9 mouse cellular contexts compared by ENCODE assay signal in genomic region chr5:23830897-23831752, GRCm38 (mm10). TPM values are rescaled to one million over a fixed set of nuclear protein-coding genes. Genes with fewer than 3 reads are reported as not detected.
DNase-seq lines count a peak whose midpoint lies in the region; ATAC-seq and TF ChIP-seq lines count a peak whose summit lies in the region.
"Had no signal": no experiment of that assay in that cellular context is flagged by ENCODE, and none has a peak within 500 bp of the region (broad histone marks: within the 10 kb centered on the region; RNA-seq: fewer than 3 reads in every experiment).

No protein-coding gene starts in this region.

- peak overlapping the region; percentile 14 for H3K4me3 ChIP-seq in forebrain, embryonic 15.5 days
- 0 out of 2 replicates have a peak overlapping the region, but pooled peaks have one; percentile 9 for H3K4me3 ChIP-seq in intestine, embryonic 16.5 days (ENCODE audit: low read length)
- no peak overlapping the region; the same call in 1 of the 2 replicates for H3K4me3 ChIP-seq in stomach, embryonic 15.5 days (replicated peaks)
- H3K4me3 ChIP-seq in thymus, adult 2 months (ENCODE audit: control insufficient read depth, insufficient read depth, low read length) = no peak overlapping the region
- H3K4me3 ChIP-seq: erythroblast, embryonic 14.5 days had no signal

- H3K9me3 ChIP-seq in forebrain, embryonic 15.5 days = no peaks in the 10 kb centered on the region
- no peaks in the 10 kb centered on the region for H3K9me3 ChIP-seq in intestine, embryonic 16.5 days (ENCODE audit: control insufficient read depth, low read length)
- H3K9me3 ChIP-seq in stomach, embryonic 15.5 days = no peaks in the 10 kb centered on the region

- H3K27me3 ChIP-seq in forebrain, embryonic 15.5 days = peaks cover 12% of the 10 kb centered on the region; the same call in 1 of the 2 replicates
- H3K27me3 ChIP-seq in intestine, embryonic 16.5 days (replicated peaks; ENCODE audit: control insufficient read depth, insufficient read depth, low read length) = peaks cover 6% of the 10 kb centered on the region; the same call in 1 of the 2 replicates
- peaks cover 6% of the 10 kb centered on the region; the same call in 1 of the 2 replicates for H3K27me3 ChIP-seq in stomach, embryonic 15.5 days (replicated peaks)
- no peaks in the 10 kb centered on the region for H3K27me3 ChIP-seq in thymus, adult 2 months (ENCODE audit: control insufficient read depth, insufficient read depth, low read length)

- no peak for ATAC-seq in forebrain, embryonic 15.5 days (replicated peaks)
- ATAC-seq in intestine, embryonic 16.5 days = no peak
- no peak for ATAC-seq in stomach, embryonic 15.5 days (ENCODE audit: insufficient read depth, low FRiP score, low read depth)

- peak overlapping the region; percentile 31 for H3K4me2 ChIP-seq in forebrain, embryonic 15.5 days (replicated peaks)
- peak overlapping the region; percentile 32; the same call in 1 of the 2 replicates for H3K4me2 ChIP-seq in intestine, embryonic 16.5 days (ENCODE audit: low read depth, low read length)
- peak overlapping the region; percentile 40 for H3K4me2 ChIP-seq in stomach, embryonic 15.5 days

- peak; percentile 34 for DNase-seq in gastrocnemius, postnatal 14 days
- DNase-seq in gastrocnemius, postnatal 25 days = no peak
- DNase-seq in adrenal gland, postnatal 10 days = peak; percentile 64
- peak; percentile 51 for DNase-seq in lung, postnatal 10 days
- DNase-seq in thymus, adult 2 months = no peak

- no peaks in the 10 kb centered on the region for H3K4me1 ChIP-seq in forebrain, embryonic 15.5 days
- H3K4me1 ChIP-seq in intestine, embryonic 16.5 days (ENCODE audit: control insufficient read depth, insufficient read depth, low read length) = 0 out of 2 replicates have a peak, but pooled peaks cover 2% of the 10 kb centered on the region
- H3K4me1 ChIP-seq in stomach, embryonic 15.5 days = peaks cover 4% of the 10 kb centered on the region
- 0 out of 2 replicates have a peak, but pooled peaks cover 3% of the 10 kb centered on the region for H3K4me1 ChIP-seq in thymus, adult 2 months (replicated peaks; ENCODE audit: control insufficient read depth, insufficient read depth, low read length)

- no peak for TF ChIP-seq POLR2A in thymus, adult 2 months (IDR thresholded peaks at IDR 0.05; ENCODE audit: control insufficient read depth, extremely low read depth, insufficient read depth, low read length, poor library complexity)

- TF ChIP-seq CTCF in thymus, adult 2 months (IDR thresholded peaks at IDR 0.05; ENCODE audit: borderline replicate concordance, control insufficient read depth, extremely low read depth, insufficient read depth, low read length, poor library complexity) = no peak

- 34% methylated on average over 58 of the region's 58 CpGs for WGBS in forebrain, embryonic 15.5 days
- 34% methylated on average over 58 of the region's 58 CpGs for WGBS in intestine, embryonic 16.5 days
- 35% methylated on average over 58 of the region's 58 CpGs for WGBS in stomach, embryonic 15.5 days
- WGBS in thymus, adult 2 months = 46% methylated on average over 58 of the region's 58 CpGs

- no peak overlapping the region for H3K9ac ChIP-seq in forebrain, embryonic 15.5 days (replicated peaks)
- 0 out of 2 replicates have a peak overlapping the region, but pooled peaks have one; percentile 19 for H3K9ac ChIP-seq in intestine, embryonic 16.5 days (ENCODE audit: low read depth, low read length)
- H3K9ac ChIP-seq in stomach, embryonic 15.5 days = no peak overlapping the region

- H3K27ac ChIP-seq in forebrain, embryonic 15.5 days (replicated peaks) = no peak overlapping the region
- H3K27ac ChIP-seq in intestine, embryonic 16.5 days (ENCODE audit: low read length) = no peak overlapping the region
- no peak overlapping the region for H3K27ac ChIP-seq in stomach, embryonic 15.5 days
- no peak overlapping the region for H3K27ac ChIP-seq in thymus, adult 2 months (ENCODE audit: control insufficient read depth, insufficient read depth, low read length)

- no peaks in the 10 kb centered on the region for H3K36me3 ChIP-seq in forebrain, embryonic 15.5 days
- H3K36me3 ChIP-seq in intestine, embryonic 16.5 days (ENCODE audit: control insufficient read depth, insufficient read depth, low read length) = no peaks in the 10 kb centered on the region
- no peaks in the 10 kb centered on the region for H3K36me3 ChIP-seq in stomach, embryonic 15.5 days
- no peaks in the 10 kb centered on the region for H3K36me3 ChIP-seq in thymus, adult 2 months (ENCODE audit: control insufficient read depth, insufficient read depth, low read length)

- intact Hi-C loops in gastrocnemius, postnatal 14 days (cut with DNase I; ENCODE audit: low total_unique reads) = no loop called here

RNA-seq across cellular contexts. Expression of gene Tomm7, which starts 12.8 kb away (rescaled TPM):
- total RNA-seq in gastrocnemius, postnatal 14 days (2021) = 10 to 100 TPM; 48.3 to 51.0 TPM
- 10 to 100 TPM; 54.4 to 58.1 TPM for total RNA-seq in gastrocnemius, postnatal 25 days (2021)
- 100 to 1,000 TPM; 117 TPM for total RNA-seq in adrenal gland, postnatal 10 days (2021)
- 101 and 111 TPM in 2 replicates for polyA plus RNA-seq in forebrain, embryonic 15.5 days (2015; fragmentation: Nextera tagmentation; extraction: Ambion mirVana)
- 119 and 123 TPM in 2 replicates for polyA plus RNA-seq in intestine, embryonic 16.5 days (2015; fragmentation: Nextera tagmentation; extraction: Ambion mirVana)
- 115 and 116 TPM in 2 replicates for polyA plus RNA-seq in stomach, embryonic 15.5 days (2015; fragmentation: Nextera tagmentation; extraction: Ambion mirVana)
- polyA plus RNA-seq in thymus, adult 2 months (2012; rRNA removed) = 35.5 and 43.3 TPM in 2 replicates

RNA-seq across cellular contexts. Expression of gene Rint1, which starts 43.6 kb away (rescaled TPM):
- 1 to 10 TPM; 7.1 to 8.0 TPM for total RNA-seq in gastrocnemius, postnatal 14 days (2021)
- total RNA-seq in gastrocnemius, postnatal 25 days (2021) = 10 to 100 TPM in 1 of 2 experiments, 1 to 10 TPM in 1; 9.5 to 10.1 TPM
- total RNA-seq in adrenal gland, postnatal 10 days (2021) = 10 to 100 TPM; 17.7 to 23.8 TPM
- polyA plus RNA-seq in forebrain, embryonic 15.5 days (2015; fragmentation: Nextera tagmentation; extraction: Ambion mirVana) = 28.4 and 30.4 TPM in 2 replicates
- 28.0 and 30.5 TPM in 2 replicates for polyA plus RNA-seq in intestine, embryonic 16.5 days (2015; fragmentation: Nextera tagmentation; extraction: Ambion mirVana)
- polyA plus RNA-seq in stomach, embryonic 15.5 days (2015; fragmentation: Nextera tagmentation; extraction: Ambion mirVana) = 41.9 and 42.0 TPM in 2 replicates
- polyA plus RNA-seq in thymus, adult 2 months (2012; rRNA removed) = 12.8 and 15.0 TPM in 2 replicates

RNA-seq across cellular contexts. Expression of gene Pus7, which starts 47.6 kb away (rescaled TPM):
- total RNA-seq in gastrocnemius, postnatal 14 days (2021) = 10 to 100 TPM in 1 of 2 experiments, 1 to 10 TPM in 1; 8.8 to 13.0 TPM
- 10 to 100 TPM in 1 of 2 experiments, 1 to 10 TPM in 1; 8.4 to 11.2 TPM for total RNA-seq in gastrocnemius, postnatal 25 days (2021)
- 10 to 100 TPM; 20.0 to 22.3 TPM for total RNA-seq in adrenal gland, postnatal 10 days (2021)
- polyA plus RNA-seq in forebrain, embryonic 15.5 days (2015; fragmentation: Nextera tagmentation; extraction: Ambion mirVana) = 19.3 and 20.5 TPM in 2 replicates
- polyA plus RNA-seq in intestine, embryonic 16.5 days (2015; fragmentation: Nextera tagmentation; extraction: Ambion mirVana) = 26.7 and 29.6 TPM in 2 replicates
- 31.0 and 32.5 TPM in 2 replicates for polyA plus RNA-seq in stomach, embryonic 15.5 days (2015; fragmentation: Nextera tagmentation; extraction: Ambion mirVana)
- polyA plus RNA-seq in thymus, adult 2 months (2012; rRNA removed) = 4.7 and 4.9 TPM in 2 replicates

Comparison
In these comparisons a context has a peak if more than half of its experiments do, and no peak if none do; other contexts are left out.
1. DNase-seq: peak in gastrocnemius, postnatal 14 days (single experiment), adrenal gland, postnatal 10 days (single experiment) and lung, postnatal 10 days (single experiment); none in gastrocnemius, postnatal 25 days (single experiment) and thymus, adult 2 months (single experiment).
2. H3K4me3 ChIP-seq: peak in forebrain, embryonic 15.5 days (single experiment) and intestine, embryonic 16.5 days (single experiment); none in stomach, embryonic 15.5 days (single experiment) and thymus, adult 2 months (single experiment).
3. Peak in every context shown above with its lines, with median percentiles within 50 percentile points of each other: H3K4me2 ChIP-seq.